Mouse (Mus musculus): ENCODE measurements around the gene Defb13.
A peak's percentile ranks its signal among the peaks of the same experiment; 100 is the strongest.
"Not testable (repeated sequence)": the region's sequence is repeated elsewhere in the genome, so short reads cannot be mapped to it uniquely, and the experiment has no call there.

The Defb13 gene

DNA sequence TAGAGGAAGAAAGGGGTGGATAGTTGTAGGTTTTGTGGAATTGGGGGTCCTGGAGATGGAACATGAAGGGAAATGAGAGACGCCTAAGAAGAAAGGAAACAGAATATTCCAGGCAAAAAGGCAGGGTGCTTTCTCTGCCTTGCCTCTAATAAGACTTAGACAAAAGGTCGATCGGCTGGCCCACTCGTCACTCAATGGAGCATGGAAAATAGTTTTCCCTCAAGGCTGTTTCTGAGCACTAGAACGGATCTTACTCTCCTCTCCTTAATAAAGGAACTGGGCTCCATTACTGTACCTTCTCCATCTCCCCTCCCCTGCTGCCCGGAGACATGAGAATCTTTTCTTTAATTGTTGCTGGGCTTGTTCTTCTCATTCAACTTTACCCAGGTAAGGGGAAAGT lies at the start of gene Defb13:
Gene Defb13, plus strand, starts transcription at position 301 of the 400 bp plus-strand sequence.
- no peak for DNase-seq (ENCODE audit: low read depth, low spot score)

DNA sequence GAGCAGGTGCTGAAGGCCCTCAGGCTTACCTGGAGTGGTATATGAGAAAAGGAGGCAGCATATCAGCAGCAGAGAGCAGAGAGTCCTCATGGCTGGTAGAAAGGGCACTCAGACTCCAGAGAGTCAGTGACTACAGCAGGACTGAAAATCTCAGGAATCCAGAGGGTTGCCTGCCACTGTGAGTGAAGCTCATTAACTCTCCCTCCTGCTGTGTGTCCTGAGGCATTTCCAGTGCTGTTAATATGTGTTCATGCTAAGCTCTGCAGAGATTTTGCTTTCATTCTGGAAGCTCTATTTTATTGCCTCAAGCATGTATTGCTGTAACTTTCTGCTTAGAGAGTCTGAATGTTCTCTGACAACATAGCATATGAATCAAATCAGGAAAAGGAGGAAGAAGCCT lies 40.3 kb upstream of the Defb13 start, which contains the start of gene Defb11:
Gene Defb11, minus strand, starts transcription at position 123 of the 400 bp plus-strand sequence.
- DNase-seq (ENCODE audit: low read depth, low spot score), result peak; percentile 11

DNA sequence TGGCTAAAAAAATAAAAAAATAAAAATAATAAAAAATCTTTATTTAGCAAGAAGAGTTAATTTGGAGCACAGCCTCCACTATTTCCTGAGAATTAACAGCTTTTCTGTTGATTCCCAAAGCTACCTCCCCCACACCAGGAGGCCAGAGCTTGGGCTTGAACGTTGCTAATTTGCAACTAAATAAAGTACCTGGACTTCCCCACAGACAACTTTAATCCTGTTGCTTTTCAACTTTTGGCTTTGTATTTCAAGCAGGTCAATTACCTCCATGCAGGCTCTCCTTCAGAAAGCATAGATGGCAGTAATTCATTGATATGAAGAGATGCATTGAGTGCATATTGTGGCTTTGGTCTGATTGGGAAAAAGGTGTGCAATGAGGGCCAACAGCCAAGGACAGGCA lies 34.6 kb upstream of the Defb13 start:
- no peak for DNase-seq (ENCODE audit: low read depth, low spot score)

DNA sequence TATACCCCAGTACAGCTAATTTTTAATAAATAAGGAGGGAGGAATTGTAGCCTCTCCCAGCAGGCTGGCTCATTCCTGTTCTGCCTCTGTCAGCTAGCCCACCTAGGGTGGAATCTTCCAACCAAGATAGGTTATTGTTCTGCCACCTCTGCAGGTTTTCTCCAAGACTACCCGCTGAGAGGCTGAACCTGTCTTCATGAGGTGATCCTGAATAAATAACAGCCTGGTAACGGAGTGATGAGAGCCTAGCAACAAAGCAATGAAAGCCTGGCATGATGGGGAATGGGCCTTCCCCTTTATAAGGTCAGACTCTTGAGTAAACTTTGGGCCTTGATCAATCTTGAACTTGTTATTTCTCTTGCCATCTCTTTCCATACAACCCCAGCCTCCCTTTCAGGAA lies 34.0 kb upstream of the Defb13 start:
- DNase-seq (ENCODE audit: low read depth, low spot score), result no peak

DNA sequence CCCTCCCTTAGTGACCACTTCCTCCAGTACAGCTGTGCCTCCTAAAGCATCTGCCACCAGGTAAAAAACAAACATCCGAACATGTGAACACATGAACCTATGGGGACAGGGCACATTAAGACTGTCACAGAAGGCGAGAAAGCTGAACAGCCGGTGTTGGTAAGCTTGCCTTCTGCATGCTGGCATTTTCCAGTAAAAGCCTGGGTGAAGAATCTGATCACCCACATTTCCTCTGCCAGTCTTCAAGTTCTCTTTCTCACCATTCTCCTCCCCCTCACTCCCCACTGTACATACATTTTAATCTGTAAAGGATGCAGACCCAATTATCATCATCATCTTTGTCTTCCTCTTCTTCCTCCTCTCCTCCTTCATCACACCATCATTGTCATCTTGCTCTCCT lies 30.9 kb upstream of the Defb13 start:
- DNase-seq (ENCODE audit: low read depth, low spot score), result no peak

DNA sequence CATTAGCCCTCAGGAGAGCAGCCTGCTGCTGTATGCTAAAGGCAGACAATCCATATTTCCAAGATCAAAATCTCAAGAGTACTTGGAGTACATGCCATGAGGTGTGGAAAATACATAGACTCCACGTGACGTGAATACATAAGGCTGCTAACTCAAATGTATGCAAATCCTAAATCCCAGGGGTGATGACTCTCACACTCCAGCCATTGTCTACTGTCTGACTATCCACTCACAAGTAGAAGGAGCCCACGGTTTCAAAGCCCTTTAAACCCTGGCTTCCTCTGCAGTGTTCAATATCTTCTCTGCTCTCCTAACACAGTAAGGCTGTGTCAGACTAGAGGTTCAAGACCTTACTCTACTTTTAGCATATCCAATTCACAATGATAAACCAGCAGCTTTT lies 15.8 kb upstream of the Defb13 start:
- DNase-seq (ENCODE audit: low read depth, low spot score), result not testable (repeated sequence)

DNA sequence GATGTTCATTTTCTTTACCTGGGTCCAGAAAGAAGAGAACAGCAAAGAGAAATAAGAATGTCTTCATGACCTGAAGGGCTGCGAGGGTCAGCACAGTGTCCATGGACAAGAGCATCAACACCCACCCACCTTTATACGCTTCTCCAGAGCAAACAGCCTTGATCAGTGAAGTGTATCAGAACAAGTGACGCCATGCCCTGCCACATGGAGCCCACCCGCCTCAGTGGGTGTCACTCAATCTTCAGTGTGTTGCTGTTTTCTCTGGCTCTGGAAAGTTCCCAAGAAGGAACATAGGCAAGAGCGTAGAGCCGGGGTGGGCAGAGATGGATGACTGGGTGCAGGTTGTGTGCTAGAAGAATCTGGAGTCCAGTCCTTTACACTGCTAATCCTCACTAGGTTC lies 14.0 kb upstream of the Defb13 start, which contains the start of gene Defb15:
Gene Defb15, minus strand, starts transcription at position 101 of the 400 bp plus-strand sequence.
- DNase-seq (ENCODE audit: low read depth, low spot score), result no peak

DNA sequence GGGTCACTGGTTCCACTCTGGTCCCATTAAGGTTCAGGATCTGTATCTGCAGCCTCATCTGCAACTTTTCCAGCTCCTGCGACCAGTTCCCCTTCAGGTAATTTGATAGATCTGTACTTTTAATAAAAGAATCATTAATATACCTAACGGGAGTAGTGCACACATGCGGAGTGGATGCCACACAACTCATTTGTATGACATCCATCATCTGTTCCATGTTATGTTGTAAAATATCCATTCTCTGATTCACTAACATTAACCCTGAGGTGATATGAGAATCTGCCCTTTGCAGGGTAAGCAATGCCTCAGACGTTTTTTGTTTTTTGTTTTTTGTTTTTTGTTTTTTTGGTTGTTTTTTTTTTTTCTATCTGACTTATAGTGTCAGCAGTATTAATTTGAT lies 8.5 kb upstream of the Defb13 start, which contains the start of gene Defb35:
Gene Defb35, plus strand, starts transcription at position 301 of the 400 bp plus-strand sequence.
- DNase-seq (ENCODE audit: low read depth, low spot score), result not testable (repeated sequence)

DNA sequence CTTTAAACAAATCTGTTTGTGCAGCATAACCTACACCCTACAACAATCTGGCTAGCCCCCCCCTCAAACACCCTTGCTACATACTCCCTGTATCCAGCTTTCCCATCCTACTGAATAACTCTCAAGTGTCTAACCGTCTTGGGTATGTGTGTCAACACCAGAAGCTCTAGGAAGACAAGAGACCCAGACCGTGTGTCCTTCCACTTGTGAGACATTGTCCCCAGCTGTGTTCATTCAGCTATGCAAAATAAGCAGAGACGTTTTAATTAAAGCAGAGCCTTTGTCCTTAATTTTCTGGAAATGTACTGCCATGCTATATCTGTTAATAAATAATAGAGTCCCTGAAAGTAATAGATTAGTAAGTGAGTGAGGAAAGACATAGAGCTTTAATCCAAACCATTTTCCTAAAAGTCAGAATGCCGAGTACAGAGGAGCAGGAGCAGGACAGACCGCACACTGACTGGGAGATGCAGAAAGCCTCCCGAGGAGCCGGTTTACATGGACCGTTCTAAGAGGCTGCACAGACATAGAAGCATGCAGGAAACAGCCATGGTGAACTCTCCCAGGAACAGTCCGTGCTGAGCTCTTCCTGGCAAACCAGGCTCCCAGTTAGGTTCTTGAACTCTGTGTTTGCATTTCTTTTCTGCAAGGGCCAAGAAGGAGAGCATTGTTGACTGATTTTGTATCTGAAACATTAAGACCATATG lies 902 bp downstream of the Defb13 start:
- DNase-seq (ENCODE audit: low read depth, low spot score), result no peak

DNA sequence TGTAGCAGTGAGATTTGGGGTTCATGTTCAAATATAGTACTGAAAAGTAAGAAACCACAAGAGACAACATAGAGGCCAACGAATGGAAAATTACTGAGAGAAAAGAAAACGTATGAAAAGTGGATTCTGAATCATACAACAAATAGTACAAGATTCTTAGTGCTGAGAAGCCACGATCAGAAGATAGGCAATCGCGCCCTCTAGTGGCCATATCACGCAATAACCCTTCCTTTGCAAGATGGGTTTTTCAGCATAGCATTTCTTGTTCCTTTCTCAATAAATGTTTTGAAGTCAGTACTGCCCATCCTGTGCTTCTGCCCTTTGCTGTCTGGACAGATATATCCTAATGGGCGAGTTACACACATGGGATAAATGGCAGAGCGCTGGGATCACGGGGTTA lies 8.8 kb downstream of the Defb13 start:
- DNase-seq (ENCODE audit: low read depth, low spot score), result peak; percentile 51

DNA sequence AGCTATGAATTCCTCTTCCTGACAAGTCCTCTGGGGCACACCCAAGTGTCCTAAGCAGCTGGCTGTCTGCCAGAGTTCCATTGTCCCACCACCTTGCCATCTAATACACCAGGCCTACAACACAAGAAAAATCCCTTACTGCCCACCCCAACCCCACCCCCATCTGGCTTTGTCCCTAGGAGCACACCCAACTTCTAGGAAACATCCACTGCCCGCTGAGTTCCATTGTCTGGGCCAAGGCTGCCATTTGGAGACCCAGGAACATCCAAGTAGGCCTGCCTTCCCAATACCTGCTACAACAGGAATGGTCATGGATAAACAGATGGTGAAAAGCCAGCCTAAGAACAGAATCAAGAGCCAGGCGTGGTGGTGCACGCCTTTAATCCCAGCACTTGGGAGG lies 9.8 kb downstream of the Defb13 start:
- no peak for DNase-seq (ENCODE audit: low read depth, low spot score)

DNA sequence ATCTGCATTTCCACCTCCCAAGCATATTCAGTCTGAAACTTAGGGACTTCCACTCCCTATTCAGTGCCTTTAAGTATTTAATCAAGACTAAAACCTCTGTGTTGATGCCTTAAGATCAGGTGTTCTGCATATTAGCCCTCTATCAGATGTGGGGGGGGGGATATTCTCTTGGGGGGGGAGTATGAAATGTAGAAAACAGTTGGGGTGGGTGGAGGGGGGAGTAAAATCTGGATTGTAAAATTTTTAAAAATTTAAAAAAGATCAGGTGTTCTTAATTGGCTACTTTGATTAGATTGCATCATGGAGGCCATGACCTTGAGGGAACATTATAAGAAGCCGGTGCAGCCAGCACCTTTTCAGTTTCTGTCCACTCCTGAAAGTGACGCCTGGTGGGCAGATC lies 11.9 kb downstream of the Defb13 start, which contains the start of gene Fam90a1a:
Gene Fam90a1a, plus strand, starts transcription at position 301 of the 400 bp plus-strand sequence.
- DNase-seq (ENCODE audit: low read depth, low spot score), result no peak

DNA sequence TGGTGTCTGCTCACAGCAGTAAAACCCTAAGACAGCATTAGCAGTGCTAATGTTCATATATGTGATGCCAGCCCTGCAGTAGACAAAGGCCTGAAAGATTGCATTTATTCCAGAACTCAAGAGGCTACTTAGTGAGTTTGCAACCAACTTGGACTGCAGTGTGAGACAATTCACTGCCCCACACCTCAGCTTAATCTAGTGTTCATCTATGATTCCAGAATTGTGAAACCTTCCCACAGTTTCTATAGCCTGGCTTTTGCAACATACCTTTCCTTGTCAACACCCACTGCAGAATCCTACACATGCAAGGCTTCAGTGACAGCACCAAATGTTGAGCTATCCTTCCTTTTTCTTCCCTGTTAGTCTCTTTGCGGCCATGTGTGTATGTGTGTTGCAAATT lies 20.1 kb downstream of the Defb13 start:
- no peak for DNase-seq (ENCODE audit: low read depth, low spot score)

DNA sequence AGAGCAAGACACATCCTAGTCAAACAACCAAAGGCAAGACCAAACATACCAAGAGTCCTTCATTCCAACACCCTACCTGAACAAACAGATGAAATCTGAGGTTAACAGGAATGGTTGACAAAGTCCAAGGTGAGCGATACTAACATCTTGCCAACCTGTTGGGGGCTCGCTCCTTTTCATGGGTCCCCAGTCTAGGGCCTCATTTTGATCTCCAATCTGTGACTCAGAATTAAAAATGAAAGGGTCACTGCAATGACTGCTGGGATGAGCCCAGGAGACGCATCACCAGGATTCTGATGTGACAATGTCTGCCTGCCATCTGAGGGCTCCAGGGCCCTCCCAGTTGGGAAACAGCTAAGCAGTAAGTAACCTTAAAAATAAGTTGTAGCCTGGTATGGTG lies 22.9 kb downstream of the Defb13 start, which contains the start of gene Ccdc70:
Gene Ccdc70, plus strand, starts transcription at position 301 of the 400 bp plus-strand sequence.
- DNase-seq (ENCODE audit: low read depth, low spot score), result no peak

DNA sequence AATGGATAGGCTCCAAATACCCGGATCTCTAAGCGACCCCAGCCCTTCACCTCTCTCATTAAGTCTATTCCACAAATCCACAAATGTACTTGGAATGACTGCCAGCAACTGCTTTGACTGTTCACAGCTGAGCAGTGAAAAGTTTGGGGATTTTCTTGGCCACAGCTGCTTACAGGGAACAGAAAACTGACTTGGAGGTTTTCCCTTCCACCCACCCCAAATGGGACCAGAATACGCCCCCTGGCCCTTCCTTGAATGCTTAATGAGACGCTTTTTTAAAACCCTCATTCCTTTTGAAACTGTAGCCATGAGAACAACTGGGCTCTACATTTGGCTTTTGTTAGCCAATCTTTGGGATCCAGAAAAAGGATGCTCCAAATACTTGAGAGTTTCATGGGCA lies 31.6 kb downstream of the Defb13 start:
- DNase-seq (ENCODE audit: low read depth, low spot score), result no peak

DNA sequence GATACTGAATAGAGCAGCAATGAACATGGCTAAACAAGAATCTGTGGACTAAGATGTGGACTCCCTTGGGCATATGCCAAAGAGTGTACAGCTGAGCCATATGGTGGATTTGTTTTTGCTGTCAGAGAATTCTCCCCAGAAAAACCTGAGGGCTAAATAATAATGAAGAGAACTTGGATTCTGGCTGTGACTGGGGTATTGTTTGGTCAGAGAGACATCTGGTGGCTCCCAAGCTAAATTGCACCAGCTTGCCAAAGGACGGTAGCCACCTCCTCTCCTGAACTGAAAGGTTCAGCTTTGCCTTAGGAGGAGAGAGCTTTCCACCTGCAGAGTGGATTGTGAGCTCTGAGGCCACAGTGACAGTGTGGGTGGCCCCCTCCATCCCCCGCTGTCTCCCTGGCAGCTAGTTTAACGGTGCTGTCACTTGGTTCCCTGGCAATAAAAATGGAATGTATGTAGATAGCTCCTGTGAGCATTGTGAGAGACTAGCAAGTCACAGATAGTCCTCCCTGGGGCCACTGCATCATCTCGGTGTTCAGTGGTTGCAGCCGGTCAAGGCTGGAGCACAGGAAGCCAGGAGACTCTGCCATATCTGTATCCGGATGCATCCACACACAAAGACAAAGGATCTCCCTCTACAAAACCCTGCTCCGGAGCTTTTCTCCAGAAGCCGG lies 35.2 kb downstream of the Defb13 start:
- DNase-seq (ENCODE audit: low read depth, low spot score), result peak; percentile 5

DNA sequence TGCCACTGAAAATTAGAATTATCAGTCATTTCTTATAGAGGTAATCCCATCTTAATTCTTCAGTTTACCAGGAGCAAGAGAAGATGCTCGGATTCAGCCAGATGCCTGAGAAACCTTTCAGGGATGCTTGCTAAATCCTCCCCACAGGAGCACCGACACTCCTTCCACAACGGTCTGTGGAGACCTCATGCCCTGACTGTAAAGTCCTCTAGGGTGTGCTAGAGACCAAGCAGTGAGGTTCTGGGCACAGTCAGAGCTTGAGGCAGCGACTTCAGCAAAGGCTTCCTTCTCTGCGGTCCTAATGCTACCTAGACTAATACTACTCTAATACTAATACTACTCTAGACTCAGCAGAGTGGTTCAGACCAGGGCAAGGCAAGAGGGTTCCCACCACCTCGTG lies 45.6 kb downstream of the Defb13 start:
- peak; percentile 33 for DNase-seq (ENCODE audit: low read depth, low spot score)

DNA sequence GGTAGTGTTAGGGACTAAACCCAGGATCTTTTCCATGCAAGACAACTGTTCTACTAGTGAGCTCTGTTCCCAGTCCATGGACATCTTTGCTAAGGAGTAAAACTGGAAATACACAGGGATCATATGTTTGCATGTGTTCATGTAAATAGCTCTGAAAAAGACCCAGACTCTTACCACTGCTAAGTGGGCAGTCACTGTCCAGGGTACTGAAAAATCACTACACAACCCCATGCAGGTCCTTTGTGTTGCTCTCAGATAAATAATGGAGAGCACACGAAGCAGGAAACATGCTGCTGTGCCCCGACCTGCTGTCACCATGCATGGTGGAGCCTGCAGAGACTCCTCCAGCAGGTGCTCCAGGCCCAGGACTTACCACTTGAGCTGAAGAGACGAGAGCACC lies 48.6 kb downstream of the Defb13 start:
- DNase-seq (ENCODE audit: low read depth, low spot score), result peak; percentile 65
